Mouse (Mus musculus) erythroblast, embryonic 14.5 days (primary cell): ENCODE results near the gene Fbxo46.

ENCODE experiments used
- GATA1 ChIP-seq: IDR thresholded peaks from 2 replicates; pipeline ENCODE4 v1.6.1; 2012; ENCODE audit warnings: low read length, inconsistent platforms, mixed read lengths
- TAL1 ChIP-seq: IDR thresholded peaks from 3 replicates; pipeline ENCODE4 v1.6.1; 2012; ENCODE audit warnings: low read length, inconsistent platforms, mixed read lengths

DNA sequence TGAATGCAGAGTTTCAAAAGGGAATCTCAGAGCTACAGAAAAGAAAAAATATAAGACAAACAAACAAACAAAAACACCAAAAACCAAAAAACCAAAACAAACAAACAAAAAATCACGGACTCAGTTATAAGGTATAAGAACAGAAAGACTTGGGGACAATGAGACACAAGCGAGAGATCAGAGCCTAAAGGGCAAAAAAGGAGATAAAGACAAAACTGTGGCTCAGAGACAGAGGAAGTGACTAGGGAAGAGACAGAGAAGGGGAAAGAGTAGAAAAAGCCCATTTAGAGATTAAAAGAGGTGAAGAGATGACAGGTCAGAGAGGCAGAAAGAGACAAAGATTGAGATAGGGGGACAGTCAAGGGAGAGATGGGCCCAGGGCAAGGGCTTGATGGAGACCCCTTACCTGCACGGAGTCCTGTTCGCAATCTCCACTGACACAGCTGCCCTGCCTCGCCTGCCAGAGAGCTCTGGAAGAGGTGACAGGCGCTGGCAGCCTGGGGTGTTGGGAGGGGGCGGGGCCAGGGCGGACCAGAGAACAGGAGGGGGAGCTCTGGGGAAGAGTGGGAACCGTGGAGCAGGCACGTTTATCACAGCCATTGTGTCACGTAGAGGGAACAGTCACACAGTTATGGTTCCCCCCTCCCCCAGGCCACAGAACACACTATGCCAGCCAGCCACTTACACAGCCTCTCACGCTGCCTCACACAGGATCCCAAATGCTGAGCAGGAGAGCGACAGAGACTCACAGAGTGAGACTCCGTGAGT, 46.2 kb downstream of the Fbxo46 start, which contains the start of gene Gipr:
- TF ChIP-seq GATA1 (no peak), TAL1 (no peak)
